Mouse (Mus musculus): Measurements from ENCODE around the gene Pim2. TPM values are rescaled to one million over a fixed set of nuclear protein-coding genes. Genes with fewer than 3 reads are reported as not detected.

The Pim2 gene
- polyA plus RNA-seq (2015; fragmentation: Nextera tagmentation; extraction: Ambion mirVana), result 8.6 and 10.3 TPM in 2 replicates

GRCm38 (mm10) chrX:7878007-7878419 lies at the start of gene Pim2:
TSS of gene Pim2 (plus strand) at chrX:7878262.
- WGBS, result 7% methylated on average over 34 of the region's 38 CpGs
- Histone ChIP-seq H3K27me3 (no peaks in the 10 kb centered on the region), H3K4me3 (peak within 1 kb of the TSS; percentile 46), H3K9ac (peak within 1 kb of the TSS; percentile 37), H3K4me1 (0 out of 2 replicates have a peak, but pooled peaks cover 6% of the 10 kb centered on the region), H3K27ac (no peak within 1 kb of the TSS), H3K9me3 (no peaks in the 10 kb centered on the region), H3K36me3 (peaks cover 4% of the 10 kb centered on the region; the same call in 1 of the 2 replicates), H3K4me2 (peak within 1 kb of the TSS; percentile 82)
- peak; percentile 86 for ATAC-seq (ENCODE audit: borderline replicate concordance, extremely low read depth, low FRiP score, low TSS enrichment)

GRCm38 (mm10) chrX:7837146-7837545 lies 40.9 kb upstream of the Pim2 start:
- Histone ChIP-seq H3K4me2 (no peak overlapping the region), H3K9ac (no peak overlapping the region), H3K27me3 (no peaks in the 10 kb centered on the region), H3K9me3 (no peaks in the 10 kb centered on the region), H3K36me3 (no peaks in the 10 kb centered on the region), H3K4me1 (no peaks in the 10 kb centered on the region), H3K27ac (no peak overlapping the region), H3K4me3 (no peak overlapping the region)
- WGBS, result 44% methylated on average over 1 of the region's 1 CpGs
- ATAC-seq (ENCODE audit: borderline replicate concordance, extremely low read depth, low FRiP score, low TSS enrichment), result no peak

- Histone ChIP-seq H3K27ac (peak overlapping the region; percentile 71), H3K36me3 (no peaks in the 10 kb centered on the region), H3K9me3 (no peaks in the 10 kb centered on the region), H3K27me3 (no peaks in the 10 kb centered on the region), H3K4me2 (peak overlapping the region; percentile 52), H3K4me3 (peak overlapping the region; percentile 72), H3K9ac (0 out of 2 replicates have a peak overlapping the region, but pooled peaks have one; percentile 24), H3K4me1 (0 out of 2 replicates have a peak, but pooled peaks cover 3% of the 10 kb centered on the region)
- WGBS, result 11% methylated on average over 7 of the region's 7 CpGs
- no peak for ATAC-seq (ENCODE audit: borderline replicate concordance, extremely low read depth, low FRiP score, low TSS enrichment)
Observed at GRCm38 (mm10) chrX:7840842-7841162, 37.3 kb upstream of the Pim2 start.

GRCm38 (mm10) chrX:7841163-7842162 lies 36.6 kb upstream of the Pim2 start, which contains the start of gene Otud5:
TSS of gene Otud5 (plus strand) at chrX:7841364.
- 0 out of 2 replicates have a peak, but pooled peaks cover 3% of the 10 kb centered on the region for H3K4me1 ChIP-seq
- WGBS, result 11% methylated on average over 72 of the region's 74 CpGs
- no peaks in the 10 kb centered on the region for H3K9me3 ChIP-seq
- peak; percentile 98 for ATAC-seq (ENCODE audit: borderline replicate concordance, extremely low read depth, low FRiP score, low TSS enrichment)
- H3K36me3 ChIP-seq, result no peaks in the 10 kb centered on the region
- H3K9ac ChIP-seq, result peak within 1 kb of the TSS; percentile 69
- H3K27ac ChIP-seq, result peak within 1 kb of the TSS; percentile 95
- H3K4me3 ChIP-seq, result peak within 1 kb of the TSS; percentile 72
- H3K4me2 ChIP-seq, result peak within 1 kb of the TSS; percentile 61
- H3K27me3 ChIP-seq, result no peaks in the 10 kb centered on the region

GRCm38 (mm10) chrX:7842318-7842717 lies 35.7 kb upstream of the Pim2 start:
- H3K4me2 ChIP-seq, result peak overlapping the region; percentile 61
- H3K9ac ChIP-seq, result peak overlapping the region; percentile 69
- H3K4me1 ChIP-seq, result 0 out of 2 replicates have a peak, but pooled peaks cover 3% of the 10 kb centered on the region
- no peaks in the 10 kb centered on the region for H3K36me3 ChIP-seq
- ATAC-seq (ENCODE audit: borderline replicate concordance, extremely low read depth, low FRiP score, low TSS enrichment), result no peak
- H3K4me3 ChIP-seq, result peak overlapping the region; percentile 72
- H3K9me3 ChIP-seq, result no peaks in the 10 kb centered on the region
- WGBS, result 22% methylated on average over 37 of the region's 42 CpGs
- peak overlapping the region; percentile 83 for H3K27ac ChIP-seq
- no peaks in the 10 kb centered on the region for H3K27me3 ChIP-seq

GRCm38 (mm10) chrX:7847845-7848244 lies 30.2 kb upstream of the Pim2 start:
- Histone ChIP-seq H3K36me3 (no peaks in the 10 kb centered on the region), H3K9ac (no peak overlapping the region), H3K27ac (no peak overlapping the region), H3K4me2 (no peak overlapping the region), H3K9me3 (no peaks in the 10 kb centered on the region), H3K4me3 (no peak overlapping the region), H3K4me1 (0 out of 2 replicates have a peak, but pooled peaks cover 3% of the 10 kb centered on the region), H3K27me3 (no peaks in the 10 kb centered on the region)
- WGBS, result 68% methylated on average over 2 of the region's 2 CpGs
- ATAC-seq (ENCODE audit: borderline replicate concordance, extremely low read depth, low FRiP score, low TSS enrichment), result no peak

GRCm38 (mm10) chrX:7854578-7854977 lies 23.5 kb upstream of the Pim2 start:
- WGBS, result 31% methylated on average over 2 of the region's 2 CpGs
- no peak for ATAC-seq (ENCODE audit: borderline replicate concordance, extremely low read depth, low FRiP score, low TSS enrichment)
- Histone ChIP-seq H3K27me3 (no peaks in the 10 kb centered on the region), H3K4me3 (no peak overlapping the region), H3K4me2 (no peak overlapping the region), H3K27ac (no peak overlapping the region), H3K36me3 (no peaks in the 10 kb centered on the region; the same call in 1 of the 2 replicates), H3K9me3 (no peaks in the 10 kb centered on the region), H3K9ac (no peak overlapping the region), H3K4me1 (no peaks in the 10 kb centered on the region)

- Histone ChIP-seq H3K4me2 (no peak overlapping the region), H3K27ac (no peak overlapping the region), H3K4me1 (no peaks in the 10 kb centered on the region), H3K4me3 (no peak overlapping the region), H3K9ac (no peak overlapping the region), H3K9me3 (no peaks in the 10 kb centered on the region), H3K36me3 (no peaks in the 10 kb centered on the region; the same call in 1 of the 2 replicates), H3K27me3 (no peaks in the 10 kb centered on the region)
- 90% methylated on average over 3 of the region's 3 CpGs for WGBS
- no peak for ATAC-seq (ENCODE audit: borderline replicate concordance, extremely low read depth, low FRiP score, low TSS enrichment)
Observed at GRCm38 (mm10) chrX:7859191-7859753, 18.8 kb upstream of the Pim2 start.

- Histone ChIP-seq H3K9me3 (no peaks in the 10 kb centered on the region), H3K4me2 (no peak overlapping the region), H3K27me3 (no peaks in the 10 kb centered on the region), H3K4me3 (no peak overlapping the region), H3K9ac (no peak overlapping the region), H3K27ac (no peak overlapping the region), H3K36me3 (no peaks in the 10 kb centered on the region), H3K4me1 (no peaks in the 10 kb centered on the region)
- no peak for ATAC-seq (ENCODE audit: borderline replicate concordance, extremely low read depth, low FRiP score, low TSS enrichment)
- 81% methylated on average over 1 of the region's 1 CpGs for WGBS
Observed at GRCm38 (mm10) chrX:7863181-7863580, 14.9 kb upstream of the Pim2 start.

- Histone ChIP-seq H3K4me1 (no peaks in the 10 kb centered on the region), H3K36me3 (no peaks in the 10 kb centered on the region), H3K9ac (no peak overlapping the region), H3K4me2 (no peak overlapping the region), H3K27me3 (no peaks in the 10 kb centered on the region), H3K4me3 (no peak overlapping the region), H3K9me3 (no peaks in the 10 kb centered on the region), H3K27ac (no peak overlapping the region)
- ATAC-seq (ENCODE audit: borderline replicate concordance, extremely low read depth, low FRiP score, low TSS enrichment), result no peak
- WGBS, result 74% methylated on average over 3 of the region's 3 CpGs
Observed at GRCm38 (mm10) chrX:7864551-7864950, 13.5 kb upstream of the Pim2 start.

GRCm38 (mm10) chrX:7865343-7865742 lies 12.7 kb upstream of the Pim2 start:
- 51% methylated on average over 2 of the region's 2 CpGs for WGBS

GRCm38 (mm10) chrX:7865786-7866185 lies 12.3 kb upstream of the Pim2 start:
- no peaks in the 10 kb centered on the region for H3K9me3 ChIP-seq
- H3K27ac ChIP-seq, result no peak overlapping the region
- WGBS, result 54% methylated on average over 2 of the region's 2 CpGs
- no peak overlapping the region for H3K9ac ChIP-seq
- H3K4me2 ChIP-seq, result no peak overlapping the region
- no peak for ATAC-seq (ENCODE audit: borderline replicate concordance, extremely low read depth, low FRiP score, low TSS enrichment)
- H3K4me1 ChIP-seq, result no peaks in the 10 kb centered on the region
- no peaks in the 10 kb centered on the region for H3K36me3 ChIP-seq
- no peaks in the 10 kb centered on the region for H3K27me3 ChIP-seq
- H3K4me3 ChIP-seq, result no peak overlapping the region

More at GRCm38 (mm10) chrX:7865343-7865742, 12.7 kb upstream of the Pim2 start:
- Histone ChIP-seq H3K4me2 (no peak overlapping the region), H3K4me3 (no peak overlapping the region), H3K27ac (no peak overlapping the region), H3K27me3 (no peaks in the 10 kb centered on the region), H3K4me1 (no peaks in the 10 kb centered on the region), H3K9ac (no peak overlapping the region), H3K9me3 (no peaks in the 10 kb centered on the region), H3K36me3 (no peaks in the 10 kb centered on the region)
- ATAC-seq (ENCODE audit: borderline replicate concordance, extremely low read depth, low FRiP score, low TSS enrichment), result no peak

All from lung, embryonic 15.5 days (tissue).